Mouse (Mus musculus) midbrain, embryonic 11.5 days (tissue): ENCODE data around the gene Ralgps1. TPM values are rescaled to one million over a fixed set of nuclear protein-coding genes. Genes with fewer than 3 reads are reported as not detected.

Source experiments
- ATAC-seq: fragments of 200-750 bp; cut with Nextera tagmentation; 2 replicates; pipeline ENCODE4 v1.8.0; 2017; ENCODE audit warnings: moderate TSS enrichment, moderate library complexity; ENCODE audit not compliant: low FRiP score
- DNase-seq: peaks from one replicate; pipeline ENCODE4 v3.0.0; 2015; ENCODE audit warnings: low spot score; ENCODE audit errors: missing footprints
- H3K27ac ChIP-seq: fragments of 300-500 bp; sonication (generic); 2 replicates; pipeline ENCODE4 v1.5.1; 2014; ENCODE audit warnings: low read depth, low read length
- H3K27me3 ChIP-seq: fragments of 300-500 bp; sonication (generic); 2 replicates; pipeline ENCODE4 v1.6.1; 2014; ENCODE audit warnings: mild to moderate bottlenecking, low read length, moderate library complexity, mixed read lengths; ENCODE audit not compliant: control insufficient read depth, insufficient read depth
- H3K36me3 ChIP-seq: fragments of 300-500 bp; sonication (generic); 2 replicates; pipeline ENCODE4 v1.6.1; 2014; ENCODE audit warnings: mild to moderate bottlenecking, low read length, moderate library complexity, mixed read lengths; ENCODE audit not compliant: control insufficient read depth, insufficient read depth
- H3K4me1 ChIP-seq: fragments of 300-500 bp; sonication (generic); 2 replicates; pipeline ENCODE4 v1.6.1; 2014; ENCODE audit warnings: low read length; ENCODE audit not compliant: control insufficient read depth, insufficient read depth
- H3K4me2 ChIP-seq: fragments of 300-500 bp; sonication (generic); 2 replicates; pipeline ENCODE4 v1.6.1; 2014; ENCODE audit warnings: mild to moderate bottlenecking, moderate library complexity
- H3K4me3 ChIP-seq: fragments of 300-500 bp; sonication (generic); 2 replicates; pipeline ENCODE4 v1.5.1; 2014; ENCODE audit warnings: low read depth, low read length
- H3K9ac ChIP-seq: fragments of 300-500 bp; sonication (generic); 2 replicates; pipeline ENCODE4 v1.6.1; 2014; ENCODE audit warnings: low read length
- H3K9me3 ChIP-seq: fragments of 300-500 bp; sonication (generic); 2 replicates; pipeline ENCODE4 v1.6.1; 2016; ENCODE audit warnings: low read length; ENCODE audit not compliant: control insufficient read depth
- WGBS: fragments of 180-500 bp; shearing (Covaris S2); extraction: QIAGEN DNeasy Blood & Tissue Kit; methylation state at CpG from one replicate; pipeline ENCODE4 v1.1.7; 2014; 5-methylcytosine and 5-hydroxymethylcytosine counted together
- polyA plus RNA-seq: library from polyadenylated mRNA; unstranded; fragments of >200 nt; fragmentation: Nextera tagmentation; extraction: Ambion mirVana; gene quantifications from 2 replicates; pipeline ENCODE4 v1.2.1, GENCODE M21; 2014

Ralgps1 gene
- polyA plus RNA-seq, 1 experiment from 2014 or later, result 13.8 TPM

GRCm38 (mm10) chr2:33189976-33190375 lies 181.3 kb downstream of the Ralgps1 start:
- Histone ChIP-seq H3K4me3 (no peak overlapping the region), H3K27me3 (no peaks in the 10 kb centered on the region), H3K27ac (no peak overlapping the region), H3K4me1 (no peaks in the 10 kb centered on the region), H3K9me3 (no peaks in the 10 kb centered on the region), H3K36me3 (no peaks in the 10 kb centered on the region), H3K4me2 (no peak overlapping the region), H3K9ac (no peak overlapping the region)
- ATAC-seq (no peak), DNase-seq (no peak)
- 81% methylated on average over 3 of the region's 3 CpGs for WGBS

DNA sequence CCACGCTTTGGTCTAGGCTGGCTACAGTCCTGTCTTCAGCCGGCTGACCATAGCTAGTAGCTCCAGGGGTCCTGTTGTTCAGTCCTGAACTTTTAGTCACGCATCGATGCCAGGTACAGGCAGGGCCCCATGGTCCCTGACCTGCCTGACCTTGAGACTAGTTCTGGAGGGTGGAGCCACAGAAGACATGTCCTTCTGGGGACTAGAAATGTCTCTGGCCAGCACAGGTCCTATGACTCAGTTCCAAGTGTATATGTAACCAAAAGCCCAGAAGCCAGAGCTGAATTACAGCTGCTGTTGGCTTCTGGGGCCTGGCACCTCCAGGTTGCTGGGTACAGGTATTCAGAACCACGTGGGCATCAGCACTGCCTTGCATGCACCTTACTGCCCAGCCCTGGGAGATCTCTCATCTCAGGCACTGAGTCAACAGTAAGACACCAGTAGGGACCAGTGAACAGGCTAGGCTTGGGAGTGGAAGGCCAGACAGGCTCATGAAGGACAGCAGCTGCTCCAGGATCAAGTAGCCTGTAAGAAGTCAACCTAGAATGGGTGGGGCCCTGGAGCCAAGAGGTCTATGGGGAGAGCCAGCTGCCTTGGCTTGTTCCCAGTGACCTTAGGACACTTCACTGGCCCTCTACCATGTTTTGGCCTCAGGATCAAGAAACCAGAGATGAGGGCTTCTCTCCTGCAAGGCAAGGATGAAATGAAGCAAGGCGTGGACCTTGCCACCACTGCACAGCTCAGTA lies 182.2 kb downstream of the Ralgps1 start:
- no peak overlapping the region for H3K9ac ChIP-seq
- 78% methylated on average over 6 of the region's 6 CpGs for WGBS
- no peak overlapping the region for H3K27ac ChIP-seq

DNA sequence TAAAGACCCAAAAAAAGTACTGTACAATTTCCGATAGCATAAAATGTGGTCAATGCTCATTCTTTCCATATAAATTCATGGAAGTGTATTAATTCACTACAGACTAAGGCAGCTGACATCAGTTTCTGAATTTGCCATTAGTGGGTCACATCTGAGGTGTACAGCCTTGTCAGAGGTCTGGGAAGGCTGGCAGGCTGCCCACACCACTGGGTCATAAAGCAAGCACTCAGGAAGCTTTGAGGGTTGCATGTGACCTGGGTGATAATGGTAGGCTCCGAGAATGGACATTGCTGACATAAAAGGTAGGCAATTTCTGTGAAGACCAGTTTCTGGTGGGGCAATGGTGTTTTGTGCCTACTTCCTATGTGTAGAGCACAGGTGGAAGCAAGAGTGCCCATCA lies 183.4 kb downstream of the Ralgps1 start:
- H3K27me3 ChIP-seq, result no peaks in the 10 kb centered on the region
- DNase-seq (no peak), ATAC-seq (no peak)
- H3K4me2 ChIP-seq, result no peak overlapping the region
- H3K9ac ChIP-seq, result no peak overlapping the region
- H3K4me1 ChIP-seq, result no peaks in the 10 kb centered on the region
- WGBS, result 96% methylated on average over 2 of the region's 2 CpGs
- H3K27ac ChIP-seq, result no peak overlapping the region
- H3K9me3 ChIP-seq, result no peaks in the 10 kb centered on the region
- H3K4me3 ChIP-seq, result no peak overlapping the region
- no peaks in the 10 kb centered on the region for H3K36me3 ChIP-seq

More for the DNA sequence above, 182.2 kb downstream of the Ralgps1 start:
- DNase-seq (no peak), ATAC-seq (no peak)
- Histone ChIP-seq H3K27me3 (no peaks in the 10 kb centered on the region), H3K4me3 (no peak overlapping the region), H3K4me2 (no peak overlapping the region), H3K4me1 (no peaks in the 10 kb centered on the region), H3K9me3 (no peaks in the 10 kb centered on the region), H3K36me3 (no peaks in the 10 kb centered on the region)

GRCm38 (mm10) chr2:33186505-33186904 lies 184.8 kb downstream of the Ralgps1 start:
- Histone ChIP-seq H3K4me2 (no peak overlapping the region), H3K27ac (no peak overlapping the region), H3K4me3 (no peak overlapping the region), H3K9ac (no peak overlapping the region), H3K27me3 (no peaks in the 10 kb centered on the region), H3K9me3 (no peaks in the 10 kb centered on the region), H3K4me1 (no peaks in the 10 kb centered on the region), H3K36me3 (no peaks in the 10 kb centered on the region)
- no peak for DNase-seq
- ATAC-seq, result no peak
- WGBS, result 92% methylated on average over 7 of the region's 7 CpGs

GRCm38 (mm10) chr2:33185258-33185657 lies 186.0 kb downstream of the Ralgps1 start:
- DNase-seq, result no peak

DNA sequence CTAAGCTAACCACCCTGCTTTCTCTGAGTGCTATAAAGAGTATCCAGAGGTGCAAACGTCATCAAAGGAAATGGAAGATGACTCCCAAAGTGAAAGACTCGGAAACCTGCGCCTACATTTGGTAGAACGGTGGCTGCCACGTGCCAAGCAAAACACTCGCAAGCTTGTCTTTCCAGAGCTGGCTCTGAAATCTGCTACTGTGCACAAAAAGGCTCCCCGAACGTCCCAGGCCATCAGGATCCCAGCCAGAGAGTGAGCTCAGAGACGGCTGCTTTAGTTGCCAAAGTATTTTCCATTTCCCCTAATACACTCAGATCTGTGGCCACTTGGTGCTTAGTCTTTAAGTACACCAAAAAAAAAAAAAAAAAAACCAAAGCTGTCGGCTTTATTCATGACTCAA lies 186.6 kb downstream of the Ralgps1 start:
- H3K4me2 ChIP-seq, result no peak overlapping the region
- no peaks in the 10 kb centered on the region for H3K27me3 ChIP-seq
- no peak for DNase-seq
- no peak overlapping the region for H3K4me3 ChIP-seq
- H3K4me1 ChIP-seq, result peaks cover 6% of the 10 kb centered on the region
- no peaks in the 10 kb centered on the region for H3K36me3 ChIP-seq
- no peak overlapping the region for H3K9ac ChIP-seq
- no peak overlapping the region for H3K27ac ChIP-seq
- no peaks in the 10 kb centered on the region for H3K9me3 ChIP-seq
- ATAC-seq, result no peak
- WGBS, result 90% methylated on average over 10 of the region's 10 CpGs

More at GRCm38 (mm10) chr2:33185258-33185657, 186.0 kb downstream of the Ralgps1 start:
- Histone ChIP-seq H3K27me3 (no peaks in the 10 kb centered on the region), H3K9ac (no peak overlapping the region), H3K4me2 (no peak overlapping the region), H3K4me1 (peaks cover 2% of the 10 kb centered on the region), H3K9me3 (no peaks in the 10 kb centered on the region), H3K27ac (no peak overlapping the region), H3K36me3 (no peaks in the 10 kb centered on the region), H3K4me3 (no peak overlapping the region)
- 70% methylated on average over 7 of the region's 7 CpGs for WGBS
- ATAC-seq, result no peak

DNA sequence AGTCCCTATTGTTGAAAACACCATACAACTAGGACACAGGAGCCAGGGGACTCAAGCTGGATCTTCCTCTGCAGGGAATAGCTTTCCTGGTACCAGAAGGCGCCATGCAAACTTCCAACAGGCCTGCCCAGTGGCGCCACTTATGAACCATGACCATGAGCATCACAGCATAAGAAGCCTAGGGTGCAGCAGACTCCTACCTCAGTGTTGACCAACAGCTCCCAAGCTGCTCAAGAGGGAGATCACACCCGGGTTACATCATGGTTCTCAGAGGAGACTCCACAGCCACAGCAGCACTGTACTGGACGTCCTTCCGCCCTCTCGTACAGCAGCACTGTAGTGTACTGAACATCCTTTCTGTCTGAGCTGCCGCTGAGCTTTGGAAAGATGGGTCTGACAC lies 188.0 kb downstream of the Ralgps1 start:
- H3K4me3 ChIP-seq, result no peak overlapping the region
- DNase-seq (no peak), ATAC-seq (no peak)
- no peaks in the 10 kb centered on the region for H3K9me3 ChIP-seq
- H3K27me3 ChIP-seq, result no peaks in the 10 kb centered on the region
- 94% methylated on average over 7 of the region's 7 CpGs for WGBS
- no peaks in the 10 kb centered on the region for H3K36me3 ChIP-seq
- H3K9ac ChIP-seq, result no peak overlapping the region
- H3K27ac ChIP-seq, result no peak overlapping the region
- peaks cover 18% of the 10 kb centered on the region for H3K4me1 ChIP-seq
- H3K4me2 ChIP-seq, result no peak overlapping the region

DNA sequence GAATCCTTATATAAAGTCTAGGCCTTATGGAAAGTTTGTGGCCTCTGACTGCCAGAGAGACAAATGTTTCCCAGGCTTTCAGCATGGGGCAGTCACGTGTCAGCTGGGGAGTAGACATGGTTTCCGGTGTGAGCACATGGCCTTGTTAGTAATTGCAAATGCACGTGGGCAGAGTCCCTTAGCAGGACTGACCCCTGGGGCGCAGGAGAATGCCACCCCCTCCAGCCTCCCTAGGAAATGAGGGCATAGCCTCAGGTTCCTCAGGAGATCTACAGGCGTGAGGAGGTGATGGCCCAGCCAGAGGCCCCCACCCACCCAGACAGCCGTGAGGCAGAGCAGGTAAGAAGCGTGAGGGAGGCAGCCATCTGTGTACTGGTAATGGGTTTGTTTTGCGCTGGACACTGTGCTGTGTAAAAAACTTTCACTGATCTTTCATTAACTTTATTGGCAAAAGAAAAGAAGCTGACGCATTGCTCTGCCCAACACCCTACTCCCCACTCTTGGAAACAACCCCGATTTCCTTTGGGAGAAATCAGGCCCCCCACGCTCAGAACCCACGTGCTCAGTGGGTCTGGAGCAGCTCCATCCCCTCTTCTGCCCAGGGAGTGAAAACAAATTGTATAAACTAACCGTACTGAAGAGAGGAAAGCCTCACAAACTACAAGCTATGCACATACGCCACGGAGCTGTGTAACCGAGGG lies 191.2 kb downstream of the Ralgps1 start:
- DNase-seq (no peak), ATAC-seq (no peak)
- Histone ChIP-seq H3K36me3 (no peaks in the 10 kb centered on the region), H3K4me1 (peaks cover 23% of the 10 kb centered on the region), H3K27me3 (no peaks in the 10 kb centered on the region), H3K9me3 (no peaks in the 10 kb centered on the region), H3K9ac (no peak overlapping the region), H3K4me3 (no peak overlapping the region), H3K27ac (no peak overlapping the region), H3K4me2 (no peak overlapping the region)
- WGBS, result 64% methylated on average over 16 of the region's 16 CpGs

DNA sequence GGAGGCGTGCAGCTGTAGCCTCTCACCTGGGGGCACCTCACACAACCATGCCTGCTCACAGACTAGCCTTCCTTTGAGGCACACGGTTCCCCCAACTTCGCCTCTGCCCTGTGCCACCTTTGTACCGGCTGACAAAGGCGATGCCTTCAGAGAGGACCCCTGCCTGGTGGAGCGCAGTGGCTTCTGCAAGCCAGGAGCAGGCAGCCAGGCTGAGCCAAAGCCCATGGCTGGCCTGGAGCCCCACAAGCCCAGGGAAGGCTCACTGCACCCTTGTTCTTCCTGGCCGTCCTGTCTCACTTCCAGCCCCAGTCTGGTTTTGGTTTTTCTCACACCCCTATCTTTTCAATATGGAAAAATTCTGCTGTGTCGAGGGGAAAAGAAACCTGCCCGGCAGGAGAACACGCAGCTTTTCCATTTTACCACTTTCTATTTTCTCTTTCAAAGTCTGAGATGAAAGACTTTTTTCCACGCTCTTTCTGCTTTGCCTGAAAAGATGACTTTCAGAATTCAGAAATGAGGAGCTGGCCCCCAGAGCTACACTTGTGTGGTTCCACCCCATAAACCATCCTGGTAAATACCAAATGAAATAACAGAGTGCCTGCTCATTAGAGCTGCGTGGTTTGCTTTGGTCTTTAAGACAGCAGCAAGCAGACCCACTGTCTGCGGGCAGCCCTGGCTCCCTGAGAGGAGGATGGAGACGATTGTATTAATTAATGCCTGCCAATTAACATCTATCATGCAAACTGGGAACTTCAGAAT lies 191.9 kb downstream of the Ralgps1 start:
- no peak overlapping the region for H3K4me3 ChIP-seq
- 64% methylated on average over 14 of the region's 14 CpGs for WGBS
- H3K9me3 ChIP-seq, result no peaks in the 10 kb centered on the region
- H3K36me3 ChIP-seq, result no peaks in the 10 kb centered on the region
- H3K9ac ChIP-seq, result peak overlapping the region; percentile 30; the same call in 1 of the 2 replicates
- ATAC-seq, result no peak
- no peak overlapping the region for H3K27ac ChIP-seq
- no peak for DNase-seq
- peaks cover 23% of the 10 kb centered on the region for H3K4me1 ChIP-seq
- no peaks in the 10 kb centered on the region for H3K27me3 ChIP-seq
- no peak overlapping the region for H3K4me2 ChIP-seq
